Mouse (Mus musculus): ENCODE results near the gene 4931422A03Rik. TPM values are rescaled to one million over a fixed set of nuclear protein-coding genes. Genes with fewer than 3 reads are reported as not detected.

Gene 4931422A03Rik
- polyA plus RNA-seq, 1 experiment from 2014 or later = 1.5 TPM

GRCm38 (mm10) chr2:104058954-104059353 lies 30.8 kb upstream of the 4931422A03Rik start:
- H3K4me3 ChIP-seq (ENCODE audit: low read depth, low read length) = no peak overlapping the region
- WGBS = 90% methylated on average over 4 of the region's 4 CpGs
- ATAC-seq (ENCODE audit: insufficient number of reproducible peaks, low FRiP score, low TSS enrichment, low read depth) = no peak

GRCm38 (mm10) chr2:104058381-104058780 lies 30.2 kb upstream of the 4931422A03Rik start:
- Histone ChIP-seq H3K27me3 (ENCODE audit: control insufficient read depth, insufficient read depth, low read length) (no peaks in the 10 kb centered on the region), H3K9ac (ENCODE audit: low read length) (no peak overlapping the region), H3K4me1 (ENCODE audit: control insufficient read depth, insufficient read depth, low read length) (no peaks in the 10 kb centered on the region), H3K27ac (replicated peaks; ENCODE audit: low read depth, low read length) (no peak overlapping the region), H3K9me3 (ENCODE audit: control insufficient read depth, low read length) (no peaks in the 10 kb centered on the region), H3K36me3 (ENCODE audit: control insufficient read depth, insufficient read depth, low read length) (peaks cover 12% of the 10 kb centered on the region; the same call in 1 of the 2 replicates), H3K4me3 (ENCODE audit: low read depth, low read length) (no peak overlapping the region), H3K4me2 (ENCODE audit: low read depth, severe bottlenecking) (no peak overlapping the region)
- WGBS = 94% methylated on average over 1 of the region's 1 CpGs
- no peak for DNase-seq (ENCODE audit: low spot score)
- no peak for ATAC-seq (ENCODE audit: insufficient number of reproducible peaks, low FRiP score, low TSS enrichment, low read depth)

More at GRCm38 (mm10) chr2:104058954-104059353, 30.8 kb upstream of the 4931422A03Rik start:
- H3K4me2 ChIP-seq (ENCODE audit: low read depth, severe bottlenecking) = no peak overlapping the region
- no peaks in the 10 kb centered on the region for H3K27me3 ChIP-seq (ENCODE audit: control insufficient read depth, insufficient read depth, low read length)
- H3K9ac ChIP-seq (ENCODE audit: low read length) = no peak overlapping the region
- no peak overlapping the region for H3K27ac ChIP-seq (replicated peaks; ENCODE audit: low read depth, low read length)
- no peak for DNase-seq (ENCODE audit: low spot score)
- peaks cover 12% of the 10 kb centered on the region; the same call in 1 of the 2 replicates for H3K36me3 ChIP-seq (ENCODE audit: control insufficient read depth, insufficient read depth, low read length)
- no peaks in the 10 kb centered on the region for H3K4me1 ChIP-seq (ENCODE audit: control insufficient read depth, insufficient read depth, low read length)
- H3K9me3 ChIP-seq (ENCODE audit: control insufficient read depth, low read length) = no peaks in the 10 kb centered on the region

DNA sequence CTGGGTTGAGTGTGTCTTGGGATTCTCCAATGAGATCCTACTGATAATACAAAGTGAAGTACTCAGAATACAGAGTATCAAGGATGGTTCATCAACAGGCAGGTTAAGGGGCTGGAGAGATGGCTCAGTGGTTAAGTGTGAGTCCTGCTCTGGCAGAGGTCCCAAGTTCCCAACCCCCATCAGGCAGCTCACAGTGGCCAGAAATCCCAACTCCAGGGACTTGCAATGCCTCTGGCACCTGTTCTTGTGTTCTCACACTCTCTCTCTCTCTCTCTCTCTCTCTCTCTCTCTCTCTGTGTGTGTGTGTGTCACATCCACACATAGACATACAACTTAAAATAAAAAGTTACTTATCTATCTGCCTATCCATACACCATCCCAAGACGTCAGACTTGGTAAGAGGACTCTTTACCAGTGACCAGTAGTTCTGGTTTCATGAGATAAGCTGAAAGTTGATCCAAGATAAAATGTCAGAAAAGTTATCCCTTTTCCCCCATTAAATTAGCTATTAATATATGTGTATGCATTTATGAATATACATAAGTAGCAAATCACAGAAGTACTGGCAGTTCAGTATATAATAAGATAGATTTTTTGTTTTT lies 16.4 kb upstream of the 4931422A03Rik start:
- no peaks in the 10 kb centered on the region for H3K9me3 ChIP-seq (ENCODE audit: control insufficient read depth, low read length)
- H3K4me2 ChIP-seq (ENCODE audit: low read depth, severe bottlenecking) = no peak overlapping the region
- ATAC-seq (ENCODE audit: insufficient number of reproducible peaks, low FRiP score, low TSS enrichment, low read depth) (no peak), DNase-seq (ENCODE audit: low spot score) (no peak)
- H3K4me3 ChIP-seq (ENCODE audit: low read depth, low read length) = no peak overlapping the region
- WGBS = 86% methylated on average over 1 of the region's 1 CpGs
- H3K4me1 ChIP-seq (ENCODE audit: control insufficient read depth, insufficient read depth, low read length) = no peaks in the 10 kb centered on the region
- no peak overlapping the region for H3K27ac ChIP-seq (replicated peaks; ENCODE audit: low read depth, low read length)
- peaks cover 2% of the 10 kb centered on the region for H3K36me3 ChIP-seq (ENCODE audit: control insufficient read depth, insufficient read depth, low read length)
- H3K9ac ChIP-seq (ENCODE audit: low read length) = no peak overlapping the region
- H3K27me3 ChIP-seq (ENCODE audit: control insufficient read depth, insufficient read depth, low read length) = no peaks in the 10 kb centered on the region

DNA sequence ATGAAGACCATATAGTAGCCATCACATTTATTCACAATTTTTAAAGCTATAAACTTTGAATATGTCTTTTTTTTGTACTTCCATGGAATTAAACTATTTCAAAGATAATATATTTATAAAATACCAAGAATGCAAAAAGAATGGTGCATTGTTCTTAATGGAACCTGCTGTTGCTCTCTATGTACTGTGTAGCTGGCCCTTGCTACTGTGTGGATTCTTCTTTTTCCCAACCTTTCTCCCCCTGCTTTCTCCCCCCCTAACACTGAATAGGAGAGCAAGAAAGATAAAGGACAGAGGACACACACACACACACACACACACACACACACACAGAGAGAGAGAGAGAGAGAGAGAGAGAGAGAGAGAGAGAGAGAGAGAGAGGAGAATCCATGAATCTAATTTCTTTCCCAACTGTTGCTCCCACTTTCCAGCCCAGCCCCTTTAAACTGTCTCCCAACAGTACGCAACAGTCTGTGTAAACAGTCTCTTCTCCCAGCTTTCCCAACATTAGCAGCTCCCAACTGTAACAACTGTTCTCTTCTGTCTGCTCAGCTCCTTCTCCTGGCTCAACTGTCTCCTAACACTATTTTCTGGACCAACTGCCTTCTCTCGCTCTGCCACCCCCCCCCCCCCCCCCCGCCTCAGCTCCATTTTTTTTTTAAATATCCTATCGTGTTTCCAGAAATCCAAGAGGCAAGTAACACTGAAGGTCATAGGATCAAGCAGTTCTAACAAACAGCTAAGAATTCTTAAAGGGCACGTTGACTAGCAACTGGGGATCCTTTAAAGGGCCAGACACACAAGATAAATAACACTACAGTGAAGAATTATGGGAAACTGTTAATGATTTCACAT lies 15.7 kb upstream of the 4931422A03Rik start:
- ATAC-seq (ENCODE audit: insufficient number of reproducible peaks, low FRiP score, low TSS enrichment, low read depth) (no peak), DNase-seq (ENCODE audit: low spot score) (no peak)
- Histone ChIP-seq H3K4me3 (ENCODE audit: low read depth, low read length) (no peak overlapping the region), H3K27me3 (ENCODE audit: control insufficient read depth, insufficient read depth, low read length) (no peaks in the 10 kb centered on the region), H3K27ac (replicated peaks; ENCODE audit: low read depth, low read length) (no peak overlapping the region), H3K36me3 (ENCODE audit: control insufficient read depth, insufficient read depth, low read length) (peaks cover 2% of the 10 kb centered on the region), H3K9ac (ENCODE audit: low read length) (no peak overlapping the region), H3K4me1 (ENCODE audit: control insufficient read depth, insufficient read depth, low read length) (no peaks in the 10 kb centered on the region), H3K4me2 (ENCODE audit: low read depth, severe bottlenecking) (no peak overlapping the region), H3K9me3 (ENCODE audit: control insufficient read depth, low read length) (no peaks in the 10 kb centered on the region)
- 64% methylated on average over 5 of the region's 5 CpGs for WGBS

GRCm38 (mm10) chr2:104042766-104043165 lies 14.6 kb upstream of the 4931422A03Rik start:
- Histone ChIP-seq H3K4me1 (ENCODE audit: control insufficient read depth, insufficient read depth, low read length) (no peaks in the 10 kb centered on the region), H3K27me3 (ENCODE audit: control insufficient read depth, insufficient read depth, low read length) (no peaks in the 10 kb centered on the region), H3K9me3 (ENCODE audit: control insufficient read depth, low read length) (no peaks in the 10 kb centered on the region), H3K4me2 (ENCODE audit: low read depth, severe bottlenecking) (no peak overlapping the region), H3K9ac (ENCODE audit: low read length) (no peak overlapping the region), H3K4me3 (ENCODE audit: low read depth, low read length) (no peak overlapping the region), H3K36me3 (ENCODE audit: control insufficient read depth, insufficient read depth, low read length) (peaks cover 2% of the 10 kb centered on the region), H3K27ac (replicated peaks; ENCODE audit: low read depth, low read length) (no peak overlapping the region)
- WGBS = 95% methylated on average over 15 of the region's 15 CpGs
- ATAC-seq (ENCODE audit: insufficient number of reproducible peaks, low FRiP score, low TSS enrichment, low read depth) (no peak), DNase-seq (ENCODE audit: low spot score) (no peak)

DNA sequence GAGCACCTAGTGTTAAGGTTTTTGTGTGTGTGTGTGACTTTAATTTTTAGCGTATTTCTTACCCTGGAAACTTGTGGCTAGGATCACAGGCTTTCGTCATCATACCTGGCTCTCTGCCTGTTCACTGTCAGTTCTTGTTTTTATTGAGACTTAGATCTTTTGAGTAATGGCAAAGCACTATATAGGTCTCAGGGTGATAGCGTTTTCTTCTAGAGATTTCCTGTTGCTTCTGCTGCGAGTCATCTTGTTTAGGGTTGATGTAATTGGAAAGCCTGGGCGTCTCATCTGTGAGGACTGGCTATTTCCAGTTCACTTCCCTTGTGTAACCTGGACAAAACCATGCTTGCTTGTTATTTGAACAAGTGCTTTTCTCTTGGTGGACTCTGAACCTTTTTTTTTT lies 13.5 kb upstream of the 4931422A03Rik start:
- H3K4me3 ChIP-seq (ENCODE audit: low read depth, low read length) = no peak overlapping the region
- no peaks in the 10 kb centered on the region for H3K9me3 ChIP-seq (ENCODE audit: control insufficient read depth, low read length)
- H3K27ac ChIP-seq (replicated peaks; ENCODE audit: low read depth, low read length) = no peak overlapping the region
- H3K27me3 ChIP-seq (ENCODE audit: control insufficient read depth, insufficient read depth, low read length) = no peaks in the 10 kb centered on the region
- H3K4me1 ChIP-seq (ENCODE audit: control insufficient read depth, insufficient read depth, low read length) = no peaks in the 10 kb centered on the region
- DNase-seq (ENCODE audit: low spot score) (no peak), ATAC-seq (ENCODE audit: insufficient number of reproducible peaks, low FRiP score, low TSS enrichment, low read depth) (no peak)
- no peak overlapping the region for H3K4me2 ChIP-seq (ENCODE audit: low read depth, severe bottlenecking)
- H3K9ac ChIP-seq (ENCODE audit: low read length) = no peak overlapping the region
- 89% methylated on average over 5 of the region's 5 CpGs for whole genome bisulfite sequencing
- H3K36me3 ChIP-seq (ENCODE audit: control insufficient read depth, insufficient read depth, low read length) = peaks cover 4% of the 10 kb centered on the region

DNA sequence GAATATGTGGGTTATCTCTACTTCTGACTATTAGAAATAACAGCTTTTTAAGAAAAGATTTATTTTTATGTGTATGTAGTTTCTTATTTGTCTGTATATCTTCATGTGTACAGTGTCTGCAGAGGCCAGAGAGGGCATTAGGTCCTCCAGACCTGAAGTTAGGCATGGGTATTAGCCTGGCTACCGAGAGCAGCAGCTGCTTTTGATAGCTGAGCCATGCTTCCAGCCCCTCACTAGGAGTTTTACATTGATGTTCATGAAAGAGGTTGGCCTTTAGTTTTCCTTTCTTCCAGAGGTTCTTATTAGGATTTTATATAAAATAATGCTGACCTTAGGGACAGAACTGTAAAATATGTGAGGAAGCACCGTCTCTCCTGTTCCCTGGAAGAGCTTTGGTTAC lies 10.1 kb upstream of the 4931422A03Rik start:
- Histone ChIP-seq H3K4me3 (ENCODE audit: low read depth, low read length) (no peak overlapping the region), H3K9ac (ENCODE audit: low read length) (no peak overlapping the region), H3K4me2 (ENCODE audit: low read depth, severe bottlenecking) (no peak overlapping the region), H3K9me3 (ENCODE audit: control insufficient read depth, low read length) (no peaks in the 10 kb centered on the region), H3K4me1 (ENCODE audit: control insufficient read depth, insufficient read depth, low read length) (no peaks in the 10 kb centered on the region), H3K27me3 (ENCODE audit: control insufficient read depth, insufficient read depth, low read length) (no peaks in the 10 kb centered on the region), H3K27ac (replicated peaks; ENCODE audit: low read depth, low read length) (no peak overlapping the region), H3K36me3 (ENCODE audit: control insufficient read depth, insufficient read depth, low read length) (peaks cover 8% of the 10 kb centered on the region)
- ATAC-seq (ENCODE audit: insufficient number of reproducible peaks, low FRiP score, low TSS enrichment, low read depth) (no peak), DNase-seq (ENCODE audit: low spot score) (no peak)
- WGBS = 80% methylated on average over 2 of the region's 2 CpGs

DNA sequence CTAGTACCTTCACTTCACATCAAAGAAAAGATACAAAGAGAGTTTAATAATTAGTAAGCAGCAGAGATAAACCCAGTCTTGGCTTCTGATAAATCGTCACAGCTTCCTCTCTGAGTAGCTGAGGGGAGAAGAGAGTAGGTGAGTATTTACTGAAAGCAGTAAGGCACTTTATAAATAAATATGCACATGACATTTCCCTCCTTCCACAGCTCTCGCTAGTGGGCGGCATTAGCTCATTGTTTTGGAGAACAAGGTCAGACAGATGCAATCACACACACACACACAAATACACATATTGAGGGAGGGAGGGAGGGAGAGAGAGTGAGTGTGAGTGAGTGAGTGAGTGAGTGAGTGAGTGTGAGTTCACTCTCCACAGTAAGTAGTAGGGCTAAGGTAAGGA lies 8.2 kb upstream of the 4931422A03Rik start:
- Histone ChIP-seq H3K9me3 (ENCODE audit: control insufficient read depth, low read length) (no peaks in the 10 kb centered on the region), H3K4me1 (ENCODE audit: control insufficient read depth, insufficient read depth, low read length) (no peaks in the 10 kb centered on the region), H3K36me3 (ENCODE audit: control insufficient read depth, insufficient read depth, low read length) (peaks cover 8% of the 10 kb centered on the region), H3K27ac (replicated peaks; ENCODE audit: low read depth, low read length) (no peak overlapping the region), H3K27me3 (ENCODE audit: control insufficient read depth, insufficient read depth, low read length) (no peaks in the 10 kb centered on the region), H3K4me3 (ENCODE audit: low read depth, low read length) (no peak overlapping the region), H3K9ac (ENCODE audit: low read length) (no peak overlapping the region), H3K4me2 (ENCODE audit: low read depth, severe bottlenecking) (no peak overlapping the region)
- 85% methylated on average over 3 of the region's 3 CpGs for WGBS
- ATAC-seq (ENCODE audit: insufficient number of reproducible peaks, low FRiP score, low TSS enrichment, low read depth) (no peak), DNase-seq (ENCODE audit: low spot score) (no peak)

Measured in limb, embryonic 11.5 days (tissue).